Mouse (Mus musculus): ENCODE measurements around the gene Slc25a28. TPM values are rescaled to one million over a fixed set of nuclear protein-coding genes. Genes with fewer than 3 reads are reported as not detected.

Slc25a28 gene
- polyA plus RNA-seq, 1 experiment from 2014 or later: 14.1 TPM

GRCm38 (mm10) chr19:43681541-43681940, 6.9 kb upstream of the Slc25a28 start:
- ATAC-seq: no peak
- Histone ChIP-seq H3K4me3 (ENCODE audit: low read depth, low read length) (no peak overlapping the region), H3K27me3 (ENCODE audit: control insufficient read depth, insufficient read depth, low read depth, low read length) (no peaks in the 10 kb centered on the region), H3K9ac (ENCODE audit: low read depth, low read length) (no peak overlapping the region), H3K9me3 (replicated peaks; ENCODE audit: control insufficient read depth, low read length, poor library complexity, severe bottlenecking) (no peaks in the 10 kb centered on the region), H3K4me1 (ENCODE audit: control insufficient read depth, insufficient read depth, low read length) (peaks cover 2% of the 10 kb centered on the region; the same call in 1 of the 2 replicates), H3K27ac (ENCODE audit: low read length) (no peak overlapping the region), H3K36me3 (ENCODE audit: control insufficient read depth, insufficient read depth, low read length) (no peaks in the 10 kb centered on the region), H3K4me2 (ENCODE audit: low read length) (no peak overlapping the region)
- WGBS: 92% methylated on average over 4 of the region's 4 CpGs

GRCm38 (mm10) chr19:43679474-43679981, 4.8 kb upstream of the Slc25a28 start:
- Histone ChIP-seq H3K4me1 (ENCODE audit: control insufficient read depth, insufficient read depth, low read length) (peaks cover 9% of the 10 kb centered on the region), H3K27me3 (ENCODE audit: control insufficient read depth, insufficient read depth, low read depth, low read length) (no peaks in the 10 kb centered on the region), H3K27ac (ENCODE audit: low read length) (no peak overlapping the region), H3K36me3 (ENCODE audit: control insufficient read depth, insufficient read depth, low read length) (no peaks in the 10 kb centered on the region), H3K4me3 (ENCODE audit: low read depth, low read length) (no peak overlapping the region), H3K9ac (ENCODE audit: low read depth, low read length) (no peak overlapping the region), H3K4me2 (ENCODE audit: low read length) (no peak overlapping the region), H3K9me3 (replicated peaks; ENCODE audit: control insufficient read depth, low read length, poor library complexity, severe bottlenecking) (no peaks in the 10 kb centered on the region)
- ATAC-seq: no peak
- 81% methylated on average over 10 of the region's 10 CpGs for WGBS

- Histone ChIP-seq H3K4me1 (ENCODE audit: control insufficient read depth, insufficient read depth, low read length) (peaks cover 13% of the 10 kb centered on the region), H3K9ac (ENCODE audit: low read depth, low read length) (no peak overlapping the region), H3K27ac (ENCODE audit: low read length) (no peak overlapping the region), H3K27me3 (ENCODE audit: control insufficient read depth, insufficient read depth, low read depth, low read length) (no peaks in the 10 kb centered on the region), H3K4me3 (ENCODE audit: low read depth, low read length) (no peak overlapping the region), H3K9me3 (replicated peaks; ENCODE audit: control insufficient read depth, low read length, poor library complexity, severe bottlenecking) (no peaks in the 10 kb centered on the region), H3K36me3 (ENCODE audit: control insufficient read depth, insufficient read depth, low read length) (no peaks in the 10 kb centered on the region), H3K4me2 (ENCODE audit: low read length) (no peak overlapping the region)
- no peak for ATAC-seq
- WGBS: 86% methylated on average over 8 of the region's 8 CpGs
Measured at GRCm38 (mm10) chr19:43678467-43679003, 3.9 kb upstream of the Slc25a28 start.

GRCm38 (mm10) chr19:43675525-43676400, 1.1 kb upstream of the Slc25a28 start:
- Histone ChIP-seq H3K4me3 (ENCODE audit: low read depth, low read length) (peak overlapping the region; percentile 94), H3K27me3 (ENCODE audit: control insufficient read depth, insufficient read depth, low read depth, low read length) (no peaks in the 10 kb centered on the region), H3K4me1 (ENCODE audit: control insufficient read depth, insufficient read depth, low read length) (peaks cover 20% of the 10 kb centered on the region), H3K9me3 (replicated peaks; ENCODE audit: control insufficient read depth, low read length, poor library complexity, severe bottlenecking) (no peaks in the 10 kb centered on the region), H3K9ac (ENCODE audit: low read depth, low read length) (peak overlapping the region; percentile 77), H3K36me3 (ENCODE audit: control insufficient read depth, insufficient read depth, low read length) (no peaks in the 10 kb centered on the region), H3K4me2 (ENCODE audit: low read length) (peak overlapping the region; percentile 93), H3K27ac (ENCODE audit: low read length) (peak overlapping the region; percentile 96)
- ATAC-seq: peak; percentile 4
- 1% methylated on average over 42 of the region's 43 CpGs for WGBS

GRCm38 (mm10) chr19:43674316-43674689, 378 bp downstream of the Slc25a28 start:
- H3K4me1 ChIP-seq (ENCODE audit: control insufficient read depth, insufficient read depth, low read length): peaks cover 20% of the 10 kb centered on the region
- H3K9ac ChIP-seq (ENCODE audit: low read depth, low read length): peak overlapping the region; percentile 94
- H3K4me2 ChIP-seq (ENCODE audit: low read length): peak overlapping the region; percentile 89
- no peaks in the 10 kb centered on the region for H3K36me3 ChIP-seq (ENCODE audit: control insufficient read depth, insufficient read depth, low read length)
- no peaks in the 10 kb centered on the region for H3K27me3 ChIP-seq (ENCODE audit: control insufficient read depth, insufficient read depth, low read depth, low read length)
- H3K9me3 ChIP-seq (replicated peaks; ENCODE audit: control insufficient read depth, low read length, poor library complexity, severe bottlenecking): no peaks in the 10 kb centered on the region
- ATAC-seq: peak; percentile 19
- H3K27ac ChIP-seq (ENCODE audit: low read length): peak overlapping the region; percentile 87
- H3K4me3 ChIP-seq (ENCODE audit: low read depth, low read length): peak overlapping the region; percentile 94
- 0% methylated on average over 20 of the region's 29 CpGs for WGBS

GRCm38 (mm10) chr19:43673513-43674315, 967 bp downstream of the Slc25a28 start:
- no peaks in the 10 kb centered on the region for H3K27me3 ChIP-seq (ENCODE audit: control insufficient read depth, insufficient read depth, low read depth, low read length)
- peaks cover 20% of the 10 kb centered on the region for H3K4me1 ChIP-seq (ENCODE audit: control insufficient read depth, insufficient read depth, low read length)
- WGBS: 9% methylated on average over 21 of the region's 21 CpGs
- H3K4me3 ChIP-seq (ENCODE audit: low read depth, low read length): peak overlapping the region; percentile 94
- H3K9ac ChIP-seq (ENCODE audit: low read depth, low read length): peak overlapping the region; percentile 94
- H3K4me2 ChIP-seq (ENCODE audit: low read length): peak overlapping the region; percentile 89
- H3K27ac ChIP-seq (ENCODE audit: low read length): no peak overlapping the region
- H3K36me3 ChIP-seq (ENCODE audit: control insufficient read depth, insufficient read depth, low read length): no peaks in the 10 kb centered on the region
- no peaks in the 10 kb centered on the region for H3K9me3 ChIP-seq (replicated peaks; ENCODE audit: control insufficient read depth, low read length, poor library complexity, severe bottlenecking)
- ATAC-seq: no peak

GRCm38 (mm10) chr19:43671054-43671453, 3.6 kb downstream of the Slc25a28 start:
- no peaks in the 10 kb centered on the region for H3K27me3 ChIP-seq (ENCODE audit: control insufficient read depth, insufficient read depth, low read depth, low read length)
- 84% methylated on average over 7 of the region's 7 CpGs for WGBS
- no peak overlapping the region for H3K4me2 ChIP-seq (ENCODE audit: low read length)
- no peaks in the 10 kb centered on the region for H3K9me3 ChIP-seq (replicated peaks; ENCODE audit: control insufficient read depth, low read length, poor library complexity, severe bottlenecking)
- no peak overlapping the region for H3K27ac ChIP-seq (ENCODE audit: low read length)
- H3K9ac ChIP-seq (ENCODE audit: low read depth, low read length): no peak overlapping the region
- no peaks in the 10 kb centered on the region for H3K36me3 ChIP-seq (ENCODE audit: control insufficient read depth, insufficient read depth, low read length)
- H3K4me3 ChIP-seq (ENCODE audit: low read depth, low read length): no peak overlapping the region
- H3K4me1 ChIP-seq (ENCODE audit: control insufficient read depth, insufficient read depth, low read length): peaks cover 13% of the 10 kb centered on the region
- no peak for ATAC-seq

- no peak overlapping the region for H3K4me3 ChIP-seq (ENCODE audit: low read depth, low read length)
- no peak overlapping the region for H3K27ac ChIP-seq (ENCODE audit: low read length)
- no peaks in the 10 kb centered on the region for H3K9me3 ChIP-seq (replicated peaks; ENCODE audit: control insufficient read depth, low read length, poor library complexity, severe bottlenecking)
- H3K36me3 ChIP-seq (ENCODE audit: control insufficient read depth, insufficient read depth, low read length): peaks cover under 1% of the 10 kb centered on the region
- H3K4me2 ChIP-seq (ENCODE audit: low read length): no peak overlapping the region
- 75% methylated on average over 8 of the region's 8 CpGs for whole genome bisulfite sequencing
- ATAC-seq: no peak
- peaks cover 11% of the 10 kb centered on the region for H3K4me1 ChIP-seq (ENCODE audit: control insufficient read depth, insufficient read depth, low read length)
- H3K9ac ChIP-seq (ENCODE audit: low read depth, low read length): no peak overlapping the region
- no peaks in the 10 kb centered on the region for H3K27me3 ChIP-seq (ENCODE audit: control insufficient read depth, insufficient read depth, low read depth, low read length)
Measured at GRCm38 (mm10) chr19:43669136-43669759, 5.4 kb downstream of the Slc25a28 start.

Data from midbrain, embryonic 16.5 days (tissue).